Mouse (Mus musculus) erythroblast, embryonic 14.5 days (primary cell): ENCODE results near the gene Erc2.

Source experiments
- GATA1 ChIP-seq: IDR thresholded peaks from 2 replicates; pipeline ENCODE4 v1.6.1; 2012; ENCODE audit warnings: low read length, inconsistent platforms, mixed read lengths
- TAL1 ChIP-seq: IDR thresholded peaks from 3 replicates; pipeline ENCODE4 v1.6.1; 2012; ENCODE audit warnings: low read length, inconsistent platforms, mixed read lengths

- TF ChIP-seq GATA1: no peak
- TF ChIP-seq TAL1: no peak
These were observed 7.3 kb downstream of the Erc2 start for GRCm38 (mm10) chr14:27629369-27630012.
